Mouse (Mus musculus) kidney, adult 2 months (tissue): ENCODE measurements at regions not wholly inside any gene's neighbourhood (a gene's known extent, or its start where the extent isn't known, plus 50 kb on each side); places are given as distances from the start of the nearest gene placed in this dataset.
A peak's percentile ranks its signal among the peaks of the same experiment; 100 is the strongest.

Experiments
- DNase-seq: peaks from one replicate; pipeline ENCODE4 v3.0.0; 2021
- H3K27ac ChIP-seq: fragments of 200-500 bp; 2 replicates; pipeline ENCODE4 v1.5.1; 2012; ENCODE audit warnings: low read depth, low read length, control low read depth, inconsistent platforms; ENCODE audit not compliant: insufficient read depth
- H3K27me3 ChIP-seq: fragments of 200-500 bp; replicated peaks from 2 replicates; pipeline ENCODE4 v1.6.1; 2012; ENCODE audit warnings: mild to moderate bottlenecking, moderate library complexity, low read length, inconsistent platforms; ENCODE audit not compliant: control insufficient read depth, insufficient read depth
- H3K36me3 ChIP-seq: fragments of 200-500 bp; 2 replicates; pipeline ENCODE4 v1.6.1; 2012; ENCODE audit warnings: mild to moderate bottlenecking, moderate library complexity, low read length, inconsistent platforms; ENCODE audit not compliant: control insufficient read depth, insufficient read depth
- H3K4me1 ChIP-seq: fragments of 200-500 bp; 2 replicates; pipeline ENCODE4 v1.6.1; 2011; ENCODE audit warnings: low read length; ENCODE audit not compliant: control insufficient read depth, insufficient read depth
- H3K4me3 ChIP-seq: fragments of 200-500 bp; 2 replicates; pipeline ENCODE4 v1.5.1; 2011; ENCODE audit warnings: mild to moderate bottlenecking, low read depth, low read length, control low read depth; ENCODE audit not compliant: insufficient read depth
- CTCF ChIP-seq: fragments of 200-500 bp; conservative IDR thresholded peaks from 2 replicates; pipeline ENCODE4 v1.5.1; 2011; ENCODE audit warnings: low read depth, mild to moderate bottlenecking, control low read depth, low read length, moderate library complexity, mixed read lengths; ENCODE audit not compliant: insufficient read depth, insufficient read length
- POLR2A ChIP-seq: fragments of 200-500 bp; IDR thresholded peaks from one replicate; pipeline ENCODE4 v1.6.1; 2011; ENCODE audit warnings: low read depth, low read length, control low read depth
- WGBS: fragments of 180-500 bp; shearing (Covaris S2); methylation state at CpG from one replicate; pipeline ENCODE4 v1.1.7; 2018; 5-methylcytosine and 5-hydroxymethylcytosine counted together

DNA sequence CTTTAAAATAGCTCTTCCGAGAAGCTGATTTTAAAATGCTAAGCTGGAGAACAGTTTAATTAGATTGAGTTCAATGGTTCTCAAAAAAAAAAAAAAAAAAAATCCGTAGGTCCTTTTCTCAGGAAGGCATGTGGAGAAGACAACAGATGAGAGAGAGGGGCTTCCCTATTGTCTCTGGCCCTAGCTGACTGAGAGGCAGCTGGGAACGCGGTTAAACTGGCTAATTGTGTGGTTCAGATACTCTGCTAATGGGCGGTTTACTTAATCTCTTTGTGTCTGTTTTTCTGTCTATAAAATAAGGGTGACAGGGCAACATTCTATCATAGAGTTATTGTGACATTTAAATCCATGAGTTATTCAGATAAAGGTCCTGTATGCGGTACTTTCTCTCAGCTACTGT lies 101.1 kb upstream of the Fam92a start:
- TF ChIP-seq CTCF (no peak), POLR2A (no peak)
- Histone ChIP-seq H3K27me3 (no peaks in the 10 kb centered on the region), H3K4me3 (no peak overlapping the region), H3K4me1 (no peaks in the 10 kb centered on the region), H3K27ac (no peak overlapping the region), H3K36me3 (no peaks in the 10 kb centered on the region)
- WGBS: 71% methylated on average over 6 of the region's 6 CpGs
- no peak for DNase-seq

DNA sequence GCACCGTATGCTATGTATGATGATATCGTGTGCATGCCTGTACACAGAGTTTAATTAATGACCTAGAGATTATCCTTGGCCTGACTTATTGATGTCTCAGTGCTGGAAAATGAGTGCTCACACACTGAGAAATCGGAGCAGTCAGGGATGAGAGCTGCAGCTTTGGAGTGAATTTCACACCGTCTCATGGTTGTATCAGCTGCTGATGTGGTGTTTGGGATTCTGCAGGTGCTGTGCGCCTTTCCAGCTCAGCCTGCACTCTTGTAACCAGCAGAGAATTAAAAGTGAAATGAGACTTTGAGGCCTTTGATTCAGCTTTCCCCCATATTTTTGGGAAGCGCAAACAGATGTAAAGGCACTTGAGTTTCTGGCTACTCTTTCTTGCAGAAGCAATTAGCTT lies 100.6 kb upstream of the Fam92a start:
- Histone ChIP-seq H3K36me3 (no peaks in the 10 kb centered on the region), H3K27me3 (no peaks in the 10 kb centered on the region), H3K4me3 (no peak overlapping the region), H3K4me1 (no peaks in the 10 kb centered on the region), H3K27ac (no peak overlapping the region)
- WGBS: 73% methylated on average over 6 of the region's 6 CpGs
- TF ChIP-seq CTCF (no peak), POLR2A (no peak)
- DNase-seq: no peak

DNA sequence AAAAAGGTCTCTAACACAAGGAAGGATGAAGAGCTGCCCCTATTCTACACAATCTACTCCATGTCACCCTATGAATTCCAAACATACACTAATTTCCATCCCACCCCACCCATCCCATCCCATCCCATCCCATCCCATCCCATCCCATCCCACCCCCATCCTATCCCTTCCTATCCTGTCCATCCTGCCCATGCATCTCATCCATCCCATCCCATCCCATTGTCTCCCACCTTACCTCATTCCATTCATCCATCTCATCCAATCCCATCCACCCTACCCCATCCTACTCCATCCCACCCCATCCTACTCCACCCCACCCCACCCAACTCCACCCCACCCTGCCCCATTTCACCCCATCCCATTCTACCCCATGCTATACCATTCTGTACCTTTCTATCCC lies 91.9 kb upstream of the Fam92a start:
- H3K4me3 ChIP-seq: no peak overlapping the region
- H3K4me1 ChIP-seq: no peaks in the 10 kb centered on the region
- H3K36me3 ChIP-seq: no peaks in the 10 kb centered on the region
- H3K27me3 ChIP-seq: no peaks in the 10 kb centered on the region
- no peak for TF ChIP-seq POLR2A
- TF ChIP-seq CTCF: no peak
- no peak for DNase-seq
- H3K27ac ChIP-seq: no peak overlapping the region

DNA sequence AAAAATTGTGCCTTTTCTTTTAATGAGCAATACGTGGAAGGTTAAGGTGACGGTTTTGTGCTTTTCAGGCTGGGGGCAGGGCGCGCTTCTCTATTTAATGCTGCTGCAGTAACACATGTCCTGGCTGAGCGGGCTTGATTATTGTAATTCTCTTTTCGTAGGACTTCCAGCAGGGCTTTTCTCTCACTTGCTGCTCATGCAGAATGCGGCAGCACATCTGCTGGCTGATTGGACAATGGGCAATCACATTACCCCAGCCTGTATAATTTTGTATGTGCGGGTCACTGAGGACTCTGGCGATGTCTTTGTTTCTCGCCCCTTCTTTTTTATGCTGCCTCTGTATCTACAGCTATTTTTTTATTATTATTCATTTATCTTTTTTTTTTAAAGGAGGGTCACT lies 91.4 kb upstream of the Fam92a start:
- H3K4me1 ChIP-seq: no peaks in the 10 kb centered on the region
- no peaks in the 10 kb centered on the region for H3K36me3 ChIP-seq
- H3K27me3 ChIP-seq: no peaks in the 10 kb centered on the region
- DNase-seq: no peak
- TF ChIP-seq CTCF: no peak
- no peak overlapping the region for H3K4me3 ChIP-seq
- 84% methylated on average over 10 of the region's 10 CpGs for WGBS
- no peak overlapping the region for H3K27ac ChIP-seq

DNA sequence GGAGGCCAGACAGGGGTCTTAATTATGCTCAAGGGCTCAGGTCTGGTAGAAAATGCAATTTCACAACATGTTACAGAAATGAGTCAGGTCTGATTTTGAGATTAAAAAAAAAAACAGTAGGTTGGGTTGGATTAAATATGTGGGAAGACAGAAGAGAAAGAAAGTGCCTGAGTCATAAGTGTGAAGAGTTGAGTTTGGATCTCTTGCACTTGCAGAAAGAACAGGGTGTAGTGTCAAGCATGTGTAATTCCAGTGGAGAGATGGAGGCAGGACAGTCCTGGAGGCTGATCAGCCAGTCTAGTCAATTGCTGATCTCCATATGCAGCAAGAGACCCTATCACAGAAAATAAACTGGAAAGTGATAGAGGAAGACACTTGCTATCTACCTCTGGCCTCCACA lies 76.2 kb upstream of the Fam92a start:
- H3K36me3 ChIP-seq: no peaks in the 10 kb centered on the region
- TF ChIP-seq CTCF (no peak), POLR2A (no peak)
- no peak overlapping the region for H3K4me3 ChIP-seq
- no peak for DNase-seq
- H3K27me3 ChIP-seq: no peaks in the 10 kb centered on the region
- no peaks in the 10 kb centered on the region for H3K4me1 ChIP-seq
- no peak overlapping the region for H3K27ac ChIP-seq

DNA sequence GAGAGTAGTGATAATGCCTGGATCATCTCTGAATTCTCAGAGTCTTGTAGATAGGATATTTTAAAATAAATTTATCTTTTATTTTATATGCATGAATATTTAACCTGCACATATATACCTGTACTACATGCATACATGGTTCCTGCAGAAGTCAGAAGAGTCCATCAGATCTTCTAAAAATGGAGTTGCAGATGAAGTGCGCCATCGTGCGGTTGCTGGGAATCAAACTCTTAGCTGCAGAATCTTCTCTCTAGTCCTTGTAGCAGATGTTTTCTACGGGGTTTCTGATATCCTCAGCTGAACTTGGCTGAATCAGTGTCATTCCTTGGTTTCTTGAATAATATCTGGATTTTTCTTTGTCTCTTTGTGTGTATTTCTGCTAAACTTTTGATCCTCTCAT lies 74.8 kb upstream of the Fam92a start:
- 83% methylated on average over 4 of the region's 4 CpGs for WGBS
- H3K36me3 ChIP-seq: no peaks in the 10 kb centered on the region
- H3K27ac ChIP-seq: no peak overlapping the region
- no peaks in the 10 kb centered on the region for H3K4me1 ChIP-seq
- DNase-seq: no peak
- TF ChIP-seq CTCF (no peak), POLR2A (no peak)
- H3K27me3 ChIP-seq: no peaks in the 10 kb centered on the region
- H3K4me3 ChIP-seq: no peak overlapping the region

DNA sequence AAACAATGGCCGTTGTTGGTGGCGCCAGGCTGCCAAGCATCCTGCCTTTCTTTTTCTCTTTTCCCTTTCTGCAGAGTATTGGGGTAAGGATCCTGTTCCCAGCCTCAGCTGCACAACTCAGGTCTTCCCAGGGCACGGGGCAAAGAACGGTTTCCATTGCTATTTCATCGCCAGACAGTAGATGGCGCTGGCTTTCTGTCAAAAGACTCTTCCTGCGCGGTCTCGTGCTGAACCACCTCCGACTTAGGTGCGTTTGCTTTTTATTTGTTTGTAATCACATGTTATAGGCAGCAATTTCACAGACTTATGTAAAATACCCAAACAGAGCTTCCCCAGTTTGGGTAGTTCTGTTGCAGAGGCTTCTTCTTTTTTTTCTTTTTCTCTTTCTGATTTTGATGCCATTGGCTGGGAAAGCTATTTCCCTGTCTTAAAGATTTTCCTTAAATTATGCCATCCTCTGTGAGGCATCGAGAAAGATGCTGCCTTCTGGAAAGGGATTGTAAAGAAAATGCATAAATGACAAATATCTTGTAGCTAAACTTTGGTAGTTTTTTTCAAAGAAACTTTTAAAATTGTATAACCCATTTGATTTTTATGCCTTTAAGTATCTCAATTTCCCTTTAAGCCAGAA lies 69.2 kb upstream of the Fam92a start:
- Histone ChIP-seq H3K36me3 (no peaks in the 10 kb centered on the region), H3K27me3 (no peaks in the 10 kb centered on the region; the same call in 1 of the 2 replicates), H3K4me1 (no peaks in the 10 kb centered on the region), H3K27ac (no peak overlapping the region), H3K4me3 (no peak overlapping the region)
- TF ChIP-seq CTCF: peak; percentile 97
- no peak for TF ChIP-seq POLR2A
- WGBS: 4% methylated on average over 12 of the region's 12 CpGs
- DNase-seq: peak; percentile 52

DNA sequence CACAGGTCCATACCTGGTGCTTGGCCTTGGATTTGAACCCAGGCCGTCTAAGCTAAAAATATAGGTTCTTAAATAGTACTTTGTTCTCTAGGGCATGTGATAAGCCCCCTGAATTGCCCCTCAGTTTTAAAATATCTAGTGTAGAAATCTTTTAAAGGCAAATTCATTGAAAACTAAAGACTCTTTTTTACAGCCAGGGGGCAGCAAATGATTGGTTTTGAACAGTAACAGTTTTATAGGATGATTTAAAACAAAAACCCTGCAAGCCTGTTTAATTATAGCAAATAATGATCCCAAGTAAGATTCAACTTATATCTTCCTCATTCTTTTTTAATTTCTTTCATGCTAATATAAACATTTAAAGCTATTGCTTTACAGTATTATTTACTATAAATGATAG lies 58.9 kb upstream of the Fam92a start:
- DNase-seq: peak; percentile 12
- Histone ChIP-seq H3K4me1 (no peaks in the 10 kb centered on the region), H3K27ac (no peak overlapping the region), H3K27me3 (no peaks in the 10 kb centered on the region), H3K36me3 (no peaks in the 10 kb centered on the region), H3K4me3 (no peak overlapping the region)
- TF ChIP-seq POLR2A: no peak
- TF ChIP-seq CTCF: no peak
- WGBS: 70% methylated on average over 1 of the region's 1 CpGs
